Mouse (Mus musculus) G1E (cell line): ENCODE data around the gene Acox3.

Experiments
- CTCF ChIP-seq: IDR thresholded peaks from 2 replicates; pipeline ENCODE4 v1.5.1; 2012; ENCODE audit warnings: low read depth, low read length, inconsistent platforms, mixed read lengths
- GATA1 ChIP-seq: IDR thresholded peaks from 2 replicates; pipeline ENCODE4 v1.6.1; 2012; ENCODE audit warnings: borderline replicate concordance, low read length, inconsistent platforms, mixed read lengths
- GATA2 ChIP-seq: IDR thresholded peaks from 2 replicates; pipeline ENCODE4 v1.6.1; 2012; ENCODE audit warnings: low read depth, low read length, inconsistent platforms, borderline replicate concordance
- POLR2AphosphoS5 ChIP-seq: IDR thresholded peaks from 2 replicates; pipeline ENCODE4 v1.6.1; 2012; ENCODE audit warnings: low read depth, low read length, inconsistent platforms; ENCODE audit not compliant: insufficient replicate concordance
- TAL1 ChIP-seq: conservative IDR thresholded peaks from 2 replicates; pipeline ENCODE4 v1.6.1; 2012; ENCODE audit warnings: low read depth, low read length, inconsistent platforms, mixed read lengths

DNA sequence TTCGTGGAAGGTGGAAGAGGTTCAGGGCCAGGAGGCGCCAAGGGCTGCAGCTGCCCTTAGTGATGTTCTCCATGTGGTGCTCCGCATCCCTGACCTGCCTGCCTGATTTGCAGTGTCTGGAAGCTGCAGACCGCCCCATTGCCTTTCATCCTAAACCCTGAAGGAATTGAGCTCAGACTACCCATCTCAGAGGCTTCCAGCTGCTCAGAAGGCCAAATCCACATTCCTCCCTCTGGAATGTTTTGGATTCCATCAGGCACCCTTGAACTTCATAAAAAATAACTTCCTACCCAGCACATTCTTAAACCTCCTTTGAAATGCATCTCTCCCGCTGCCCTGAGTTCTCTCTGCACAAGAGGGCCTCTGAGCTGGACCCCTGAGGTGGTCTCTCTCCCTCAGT lies 42.3 kb upstream of the Acox3 start:
- no peak for TF ChIP-seq CTCF
- TF ChIP-seq GATA2: no peak
- TF ChIP-seq GATA1: no peak
- no peak for TF ChIP-seq TAL1
- TF ChIP-seq POLR2AphosphoS5: no peak
